Mouse (Mus musculus) gastrocnemius, postnatal 25 days (tissue): ENCODE results near the gene Agpat3. TPM values are rescaled to one million over a fixed set of nuclear protein-coding genes. Genes with fewer than 3 reads are reported as not detected.

Experiments
- DNase-seq: peaks from one replicate; pipeline ENCODE4 v3.0.0; 2022
- long read RNA-seq, 2 experiments: library from polyadenylated mRNA; stranded (forward); transcript quantifications; one replicate each; pipeline ENCODE4 v2.0.0; 2021
- total RNA-seq, 2 experiments: library from RNA; stranded (reverse); gene quantifications; 1 replicate in 1 of 2; 2 replicates in 1 of 2; pipeline ENCODE4 v1.2.3; 2021

Agpat3 gene
- total RNA-seq = 100 to 1,000 TPM; 120 to 123 TPM
- long read RNA-seq, experiment 1, full-length matches to known transcripts = 28 of 289 reads
- long read RNA-seq, experiment 1, partial matches to known transcripts = 15 of 289 reads
- long read RNA-seq, experiment 1, other reads (novel, unspliced or antisense) = 246 of 289 reads
- long read RNA-seq, experiment 2, full-length matches to known transcripts = 33 of 230 reads
- long read RNA-seq, experiment 2, partial matches to known transcripts = 73 of 230 reads
- long read RNA-seq, experiment 2, other reads (novel, unspliced or antisense) = 124 of 230 reads

DNA sequence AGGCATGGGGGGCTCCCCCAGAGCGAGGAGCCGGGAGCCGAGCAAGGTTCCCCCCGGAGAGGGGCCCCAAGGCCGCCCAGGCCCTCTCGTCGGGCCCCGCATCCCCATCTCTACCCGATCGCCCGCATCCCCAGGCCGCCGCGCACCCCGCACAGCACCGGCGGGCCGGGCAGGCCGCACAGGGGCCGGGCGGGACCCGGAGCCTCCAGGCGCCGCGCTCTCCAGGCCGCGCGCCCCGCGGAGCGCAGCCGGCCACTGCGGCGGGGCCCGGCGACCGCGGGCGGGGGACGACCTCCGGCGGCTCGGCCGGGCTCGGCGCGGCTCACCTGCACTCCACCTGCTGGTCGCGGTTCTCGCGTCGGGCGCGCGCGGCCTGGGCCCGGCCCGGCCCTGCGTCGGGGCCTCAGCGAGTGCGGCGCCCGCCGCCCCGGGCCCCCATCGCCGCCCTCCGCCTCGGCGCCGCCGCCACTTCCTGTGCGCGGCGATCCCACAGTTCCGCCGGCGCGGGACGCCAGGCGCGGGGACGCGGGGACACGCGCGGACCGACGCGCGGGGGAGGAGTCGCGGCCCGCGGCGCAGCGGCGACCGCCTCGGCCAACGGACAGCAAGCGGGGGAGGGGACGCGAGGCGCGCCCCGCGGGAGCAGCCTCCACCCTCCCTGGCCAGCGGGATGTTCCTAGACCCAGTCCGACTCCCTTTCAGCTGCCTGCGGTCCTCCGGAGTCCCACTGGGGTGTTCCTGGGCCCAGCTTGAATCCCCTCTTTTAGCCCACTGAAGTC lies at the start of gene Agpat3:
Gene Agpat3 (minus strand): TSS at position 603 of the 779 bp plus-strand sequence.
- peak; percentile 68 for DNase-seq

DNA sequence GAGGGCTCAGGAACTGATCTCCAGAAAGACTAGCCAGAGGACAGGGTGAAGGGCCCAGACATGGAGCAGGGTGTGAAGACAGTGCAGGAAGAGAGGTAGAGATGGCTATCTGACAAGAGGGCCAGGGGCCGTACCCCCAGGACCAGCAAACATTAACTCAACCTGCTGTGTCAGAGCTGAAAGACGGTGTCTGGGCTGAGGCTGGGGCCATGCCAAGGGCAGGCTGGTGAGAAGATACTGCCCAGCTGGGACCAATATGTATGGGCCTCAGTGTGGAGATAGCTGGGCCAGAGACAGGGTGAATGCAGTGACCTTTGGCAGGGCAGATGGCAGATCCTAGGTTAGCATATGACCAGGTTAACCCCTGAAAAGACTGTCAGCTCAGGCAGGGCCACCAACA lies 48.8 kb upstream of the Agpat3 start:
- no peak for DNase-seq

DNA sequence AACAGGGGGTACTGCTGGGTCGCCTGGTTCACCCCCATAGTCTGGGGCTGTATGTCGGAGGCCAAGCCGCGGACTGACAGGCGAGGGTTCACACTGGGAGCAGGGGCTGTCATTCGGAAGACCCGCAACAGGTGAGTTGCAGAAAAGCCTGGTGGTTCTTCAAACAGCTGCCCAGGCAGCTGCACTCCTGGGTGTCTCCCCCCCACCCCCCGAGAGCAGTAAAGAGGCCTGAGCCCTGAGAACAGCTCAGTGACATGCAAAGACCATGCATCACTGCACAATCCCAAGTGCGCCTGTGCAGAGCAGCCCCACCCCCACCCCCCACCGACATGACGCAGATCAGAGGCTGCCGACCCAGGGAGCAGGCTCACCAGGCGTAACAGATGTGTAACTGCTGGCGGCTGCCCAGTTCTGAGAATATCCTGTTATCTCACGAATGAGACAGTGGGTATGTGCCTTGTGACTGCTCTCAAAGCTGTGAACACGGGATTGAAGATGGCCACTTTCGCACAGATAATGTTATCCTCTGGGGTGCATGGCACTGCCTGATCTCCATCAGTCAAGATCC lies 46.9 kb upstream of the Agpat3 start:
- no peak for DNase-seq

DNA sequence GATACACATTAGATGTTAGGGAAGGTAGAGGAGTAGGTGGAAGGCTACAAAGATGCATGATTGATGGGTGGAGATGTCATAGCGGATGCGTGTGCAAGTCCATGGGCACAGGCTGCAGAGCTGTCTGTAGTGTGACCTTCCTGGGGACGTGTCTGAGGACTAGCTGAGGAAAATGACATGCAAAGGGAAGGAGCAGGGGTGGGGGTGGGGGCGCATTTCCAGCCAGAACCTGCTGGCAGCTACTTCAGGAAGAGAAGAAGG lies 44.3 kb upstream of the Agpat3 start:
- no peak for DNase-seq

DNA sequence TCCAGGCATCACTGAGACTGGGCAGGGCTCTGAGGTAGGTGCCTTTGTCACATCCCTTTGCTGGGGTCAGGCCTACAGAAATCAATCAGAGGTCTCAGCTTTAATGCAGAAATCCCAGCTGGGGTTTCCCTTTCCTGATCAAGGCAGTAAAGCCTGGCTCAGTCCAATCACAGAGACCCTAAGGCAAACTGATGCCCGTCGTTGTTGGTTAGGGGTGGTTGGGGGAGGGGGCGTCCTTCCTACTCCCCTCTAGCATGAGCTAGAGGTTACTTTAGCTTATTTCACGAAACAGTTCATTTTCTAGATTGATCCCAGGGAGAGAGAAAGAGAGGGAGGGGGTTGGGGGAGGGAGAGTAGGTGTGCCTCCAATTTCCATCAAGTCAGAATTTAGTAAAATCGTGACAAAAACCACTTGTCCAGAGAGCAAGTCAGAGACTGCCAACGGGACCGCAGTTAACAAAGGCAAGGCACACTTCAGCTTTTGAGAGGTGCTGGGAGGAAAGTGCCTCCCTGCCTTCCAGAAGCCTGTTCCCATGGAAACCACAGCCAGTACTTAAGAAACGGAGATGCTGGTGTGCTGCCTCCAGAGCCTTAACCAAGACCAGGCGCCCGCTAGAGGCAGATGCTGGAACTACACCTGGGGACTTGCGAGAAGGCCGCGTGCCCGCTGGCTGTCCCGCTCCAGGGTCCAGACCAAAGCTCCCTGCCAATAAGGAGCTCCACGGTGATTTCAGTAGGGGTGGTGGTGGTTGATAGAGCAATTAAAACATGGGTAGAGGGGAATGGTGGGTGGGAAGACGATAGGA lies 43.7 kb upstream of the Agpat3 start:
- DNase-seq = peak; percentile 71

DNA sequence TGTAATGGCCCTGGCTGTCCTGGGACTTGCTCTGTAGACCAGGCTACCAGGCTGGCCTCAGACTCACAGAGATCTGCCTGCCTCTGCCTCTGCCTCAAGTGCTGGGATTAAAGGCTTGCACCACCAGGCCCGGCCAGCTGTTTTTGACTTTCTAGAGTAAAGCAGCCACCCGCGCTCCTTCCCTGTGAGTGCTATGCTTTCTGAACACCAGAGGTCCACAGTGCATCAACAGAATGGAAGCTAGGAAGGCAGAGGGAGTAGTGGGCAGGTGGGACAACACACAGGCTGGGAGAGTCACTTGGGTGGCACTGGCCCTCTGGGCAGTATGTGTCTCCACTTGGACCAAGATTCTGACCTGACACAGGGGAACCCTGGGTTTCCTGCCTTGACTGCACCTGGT lies 43.1 kb upstream of the Agpat3 start:
- DNase-seq = no peak

DNA sequence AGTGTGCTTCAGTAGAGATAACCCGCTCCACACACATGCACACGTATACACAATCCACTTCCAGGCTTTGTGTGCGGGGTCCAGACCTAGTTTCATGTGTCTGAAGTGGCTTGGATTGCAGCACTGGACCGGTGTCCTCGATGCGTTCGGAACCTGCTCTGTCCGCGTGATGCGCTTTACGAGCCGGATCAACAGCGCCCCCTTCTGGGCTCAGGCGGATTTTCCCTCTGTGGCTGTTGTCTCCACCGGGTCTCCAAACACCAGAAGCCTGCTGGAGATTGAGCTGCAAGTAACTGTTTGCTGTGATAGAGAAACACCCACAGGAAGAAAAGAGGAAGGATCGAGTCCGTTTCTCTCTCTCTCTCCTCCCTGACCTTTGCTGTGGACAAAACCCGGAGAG lies 39.8 kb upstream of the Agpat3 start:
- DNase-seq = peak; percentile 69

DNA sequence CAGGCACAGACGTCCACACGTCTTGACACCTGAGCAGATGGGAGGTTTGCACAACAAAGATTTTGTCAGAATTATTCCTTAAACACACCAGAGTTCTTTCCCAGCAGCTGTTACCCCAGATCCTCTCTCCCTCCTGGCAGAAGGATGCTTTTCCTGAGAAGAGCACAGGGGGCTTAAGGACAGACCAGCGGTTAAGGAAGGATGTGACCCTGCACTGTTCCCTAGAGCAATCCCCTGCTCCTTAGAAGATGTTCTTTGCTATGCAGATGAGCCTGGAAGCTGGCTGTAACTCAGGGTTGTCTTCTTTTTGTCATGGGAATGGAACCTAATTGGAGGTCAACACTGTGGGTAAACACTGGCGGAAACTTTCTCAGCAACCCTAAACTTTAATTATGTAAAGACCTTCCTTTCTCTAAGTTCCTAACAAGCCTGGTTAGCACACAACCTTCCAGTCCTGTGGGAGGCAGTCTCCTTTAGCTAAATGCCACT lies 38.7 kb upstream of the Agpat3 start:
- no peak for DNase-seq

DNA sequence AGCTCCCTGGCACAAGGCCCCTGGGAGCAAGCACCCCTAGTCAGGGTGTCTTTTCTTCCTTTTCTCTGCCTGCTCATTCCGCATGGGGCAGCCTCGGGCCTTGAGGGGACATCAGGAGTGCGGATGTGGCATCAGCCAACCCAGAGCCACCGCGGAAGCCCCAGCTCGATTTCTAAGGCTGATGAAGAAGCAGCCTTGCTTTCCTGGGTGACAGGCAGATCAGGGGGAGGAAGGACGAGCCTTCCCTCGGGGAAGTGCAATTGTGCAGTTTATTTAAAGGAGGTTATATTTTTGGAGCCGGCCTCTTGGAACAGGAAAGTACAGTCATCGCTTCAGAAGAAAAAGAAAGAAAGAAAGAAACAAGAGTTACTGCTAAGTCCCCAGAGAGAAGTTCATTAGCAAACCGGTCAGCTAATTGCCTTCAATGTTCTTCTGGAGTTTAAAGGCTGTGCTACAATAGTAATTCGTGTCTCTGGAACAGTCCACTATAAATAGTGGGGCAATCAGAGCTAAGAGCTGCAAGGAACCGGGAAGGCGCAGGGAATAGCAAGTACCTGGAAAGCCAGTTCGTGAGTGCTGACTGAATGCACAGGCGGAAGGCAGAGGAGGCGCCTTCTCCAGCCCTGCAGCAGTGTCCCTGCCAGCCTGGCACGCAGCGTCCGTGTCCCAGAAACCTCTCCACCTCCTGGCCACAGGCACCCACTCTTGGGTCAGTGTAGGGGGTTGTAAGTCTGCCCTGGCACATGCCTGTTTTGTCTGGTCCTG lies 36.1 kb upstream of the Agpat3 start:
- no peak for DNase-seq

DNA sequence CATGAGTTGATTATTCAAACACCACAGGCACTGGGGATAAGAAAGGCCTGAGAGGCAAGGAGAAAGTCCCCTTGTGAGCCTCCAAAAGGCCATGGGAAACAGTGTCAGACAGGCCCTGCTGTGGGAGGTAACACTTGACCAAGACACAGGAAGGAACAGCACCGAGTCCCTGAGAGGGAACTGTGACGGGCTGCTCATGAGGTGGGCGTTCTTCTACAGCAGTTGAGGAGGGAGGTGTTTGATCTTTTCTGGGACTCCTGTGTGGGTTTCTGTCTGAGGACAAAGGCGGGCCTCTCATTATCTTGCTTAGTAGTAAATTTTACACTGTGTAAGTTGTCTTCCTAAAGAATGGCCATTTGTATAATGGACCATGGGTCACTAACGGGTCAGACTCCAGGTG lies 33.2 kb upstream of the Agpat3 start:
- no peak for DNase-seq

DNA sequence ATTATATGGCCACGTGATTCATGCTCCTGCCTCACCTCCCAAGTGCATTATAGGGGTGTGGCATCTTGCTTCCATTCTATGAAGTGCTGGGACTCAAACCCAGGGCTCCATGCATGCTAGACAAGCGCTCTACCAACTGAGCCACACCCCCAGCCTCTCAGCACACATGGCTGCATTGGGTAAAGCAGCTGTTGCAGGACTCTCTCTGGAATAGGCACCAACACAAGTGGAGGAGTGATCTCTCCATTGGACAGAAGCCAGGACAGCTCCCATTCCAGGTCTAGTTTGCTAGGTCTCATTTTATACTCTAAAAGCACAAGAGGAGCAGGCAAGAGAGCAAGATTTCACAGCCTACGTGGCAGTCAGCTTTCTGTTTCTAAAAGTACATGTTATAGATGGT lies 31.3 kb upstream of the Agpat3 start:
- no peak for DNase-seq

DNA sequence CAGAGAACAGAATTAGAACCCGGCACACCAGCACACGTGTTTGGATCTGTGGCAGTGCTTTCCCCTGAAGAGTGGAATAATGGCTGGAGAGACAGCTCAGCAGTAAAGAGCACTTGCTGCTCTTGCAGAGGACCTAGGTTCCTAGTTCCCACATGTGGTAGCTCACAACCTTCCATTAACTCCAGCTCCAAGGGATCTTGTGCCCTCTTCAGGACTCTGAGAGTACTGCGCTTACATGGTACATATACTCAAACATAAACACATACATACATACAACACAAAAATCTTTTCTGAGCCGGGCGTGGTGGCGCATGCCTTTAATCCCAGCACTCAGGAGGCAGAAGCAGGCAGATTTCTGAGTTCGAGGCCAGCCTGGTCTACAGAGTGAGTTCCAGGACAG lies 26.2 kb upstream of the Agpat3 start:
- DNase-seq = no peak

DNA sequence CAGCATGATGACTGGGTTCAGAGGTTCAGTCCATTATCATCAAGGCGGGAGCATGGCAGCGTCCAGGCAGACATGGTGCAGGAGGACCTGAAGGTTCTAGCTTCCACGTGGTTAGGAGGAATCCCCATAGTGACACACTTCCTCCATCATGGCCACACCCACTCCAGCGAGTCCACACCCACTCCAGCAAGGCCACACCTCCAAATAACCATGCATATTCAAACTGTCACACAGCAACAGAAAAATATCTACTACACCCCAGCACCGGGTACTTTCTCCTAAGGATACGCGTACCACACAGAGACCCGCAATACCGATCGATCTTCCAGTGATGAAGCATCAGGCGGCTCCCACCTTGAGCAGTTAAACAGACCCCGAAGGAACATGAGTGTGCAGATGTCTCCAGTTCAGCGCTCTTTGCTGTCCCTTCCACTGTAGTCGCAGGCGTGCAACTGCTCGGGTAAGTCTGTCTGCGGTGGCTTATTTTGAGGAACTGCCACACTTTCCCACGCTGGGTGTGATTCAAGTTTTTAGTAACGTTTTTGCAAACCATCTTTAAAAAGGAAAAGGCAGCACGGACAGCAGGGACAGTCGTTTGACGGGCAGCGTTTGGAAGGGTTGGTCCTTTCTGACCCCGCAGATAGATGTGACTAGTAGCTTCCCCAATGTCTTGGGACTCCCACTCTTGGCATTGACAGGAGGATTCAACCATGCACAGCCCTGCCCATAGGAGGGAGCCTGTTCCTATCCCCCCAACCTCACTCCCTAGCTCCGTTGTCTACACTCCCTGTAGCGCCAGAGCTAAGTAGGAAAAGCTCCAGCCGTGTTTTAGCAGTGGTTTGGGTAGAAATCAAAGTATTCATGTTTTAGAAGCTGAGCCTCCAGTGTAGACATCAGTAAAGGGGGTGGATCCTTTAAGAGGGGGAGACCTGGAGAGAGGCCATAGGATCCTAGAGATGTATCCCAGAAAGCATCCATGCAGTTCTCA lies 20.7 kb upstream of the Agpat3 start:
- DNase-seq = no peak

DNA sequence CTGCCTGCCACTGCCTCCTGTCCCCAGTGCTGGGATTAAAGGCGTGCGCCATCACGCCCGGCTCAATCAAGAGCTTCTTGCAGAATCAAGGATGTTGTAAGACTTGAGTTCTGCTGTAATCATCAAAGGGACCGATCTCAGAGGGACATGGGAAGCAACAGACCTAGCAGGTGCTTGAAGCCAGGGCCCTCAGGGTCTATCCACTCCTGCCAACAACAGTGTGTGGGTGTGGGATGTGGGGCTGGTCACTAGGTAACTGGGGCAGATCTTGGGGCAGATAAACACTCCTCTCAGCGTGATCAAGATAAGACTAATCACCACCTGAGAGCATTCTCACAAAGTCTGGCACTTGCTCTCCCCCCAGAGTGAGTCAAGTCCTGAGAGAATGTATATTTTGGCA lies 19.5 kb upstream of the Agpat3 start:
- DNase-seq = no peak

DNA sequence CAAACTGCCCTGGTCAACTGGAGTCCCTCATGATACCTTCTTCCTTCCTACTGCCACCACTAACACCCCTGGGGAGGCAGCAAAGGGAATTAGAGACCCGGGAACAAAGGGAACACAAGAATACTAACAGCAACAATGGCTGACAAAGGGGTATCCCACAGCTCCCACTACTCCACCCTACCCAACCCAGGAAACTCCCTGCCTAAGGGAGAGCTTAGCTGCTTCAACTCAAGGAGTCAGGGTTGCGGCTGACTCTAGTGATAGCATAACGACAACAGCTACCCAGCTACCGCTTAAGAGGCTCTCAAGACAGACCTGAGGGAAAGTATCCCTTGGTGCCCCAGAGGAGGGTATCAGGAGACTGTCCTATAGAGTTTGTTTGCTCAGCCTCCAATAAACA lies 15.3 kb upstream of the Agpat3 start:
- no peak for DNase-seq

DNA sequence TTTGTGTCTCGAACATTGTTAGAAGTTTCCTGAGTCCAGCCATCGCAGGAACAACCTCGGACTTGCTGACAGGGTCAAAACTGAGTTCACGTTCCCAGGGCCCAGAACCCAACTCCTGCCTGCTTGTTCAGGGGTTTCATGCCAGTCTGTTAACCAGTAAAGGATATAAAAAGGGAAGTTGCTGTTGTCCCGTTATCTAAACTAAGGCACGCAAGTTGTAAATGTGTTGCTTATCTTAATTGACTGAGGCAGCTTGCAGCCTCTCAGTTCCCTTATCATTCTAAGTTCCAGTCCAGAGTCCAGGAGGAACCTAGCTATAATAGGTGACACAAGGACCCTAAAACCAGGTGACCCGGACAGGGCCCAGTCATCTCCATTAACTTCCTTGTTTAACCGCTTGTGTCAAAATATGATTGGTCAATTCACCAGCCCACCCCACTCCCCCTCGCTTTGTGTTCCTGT lies 14.6 kb upstream of the Agpat3 start:
- no peak for DNase-seq

DNA sequence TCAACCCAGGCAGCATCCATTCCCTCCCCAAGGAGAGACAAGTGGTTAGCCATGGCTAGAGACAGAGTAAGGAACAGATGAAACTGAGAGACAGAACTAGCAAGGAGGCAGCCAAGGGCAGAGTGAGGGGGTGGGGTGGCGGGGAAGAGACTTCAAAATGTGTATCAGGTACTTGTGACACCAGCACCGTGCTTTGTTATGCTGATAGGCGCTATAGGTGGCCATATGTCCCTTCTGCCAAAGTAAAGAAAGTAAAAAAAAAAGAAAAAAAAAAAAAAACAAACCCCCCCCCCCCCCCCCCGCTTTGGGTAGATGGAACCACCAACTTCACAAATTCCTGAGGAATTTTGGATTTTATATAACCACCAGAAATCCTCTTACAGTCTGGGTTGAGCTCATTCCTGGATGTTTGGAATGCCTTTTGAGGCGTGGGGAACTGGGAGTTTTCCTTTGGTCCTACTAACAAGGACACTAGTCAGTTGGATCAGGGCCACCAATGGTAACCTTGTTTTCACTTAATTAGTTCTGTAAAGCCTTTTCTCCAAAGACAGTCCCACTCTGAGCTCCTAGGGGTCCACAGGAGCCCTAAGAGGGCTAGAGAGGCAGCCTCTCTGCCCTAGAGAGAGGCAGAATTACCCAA lies 14.0 kb upstream of the Agpat3 start:
- DNase-seq = no peak

DNA sequence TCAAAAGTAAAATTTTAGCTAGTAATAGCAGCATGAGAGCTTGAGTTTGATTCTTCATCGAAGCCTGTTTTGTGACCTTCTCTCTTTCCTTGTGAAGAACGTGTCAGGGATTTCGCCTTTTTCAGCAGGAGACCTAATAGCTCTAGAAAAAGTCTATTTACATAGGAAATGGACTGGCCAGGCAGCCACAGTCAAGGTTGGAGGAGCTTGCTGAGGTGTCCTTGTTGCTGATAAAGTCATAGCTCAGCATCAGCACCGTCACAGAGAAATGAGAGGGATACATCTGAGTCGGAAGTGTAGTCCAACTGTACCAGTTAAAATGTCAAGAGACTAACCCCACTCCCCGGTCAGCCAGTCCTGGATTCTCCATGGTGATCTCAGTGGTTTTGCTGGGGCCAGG lies 13.3 kb upstream of the Agpat3 start:
- no peak for DNase-seq

DNA sequence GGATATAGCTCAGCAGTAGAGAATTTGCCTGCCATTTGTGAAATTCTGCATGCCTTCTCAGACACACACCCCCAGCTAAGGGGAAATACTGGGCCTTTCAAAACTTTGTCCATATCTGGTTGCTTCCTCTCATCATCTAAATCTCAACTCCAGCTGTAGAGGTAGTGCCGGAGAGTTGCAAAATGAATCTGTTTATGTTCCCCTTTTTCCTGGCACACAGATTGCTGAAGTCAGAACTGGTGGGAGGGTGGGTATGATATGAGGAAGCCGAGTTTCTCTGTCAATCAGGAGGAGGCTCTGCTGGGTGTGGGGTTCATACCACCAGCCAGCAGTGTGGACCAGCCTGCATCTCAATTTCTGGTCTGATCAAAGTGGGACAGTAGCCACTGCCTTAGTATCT lies 11.8 kb upstream of the Agpat3 start:
- DNase-seq = no peak

DNA sequence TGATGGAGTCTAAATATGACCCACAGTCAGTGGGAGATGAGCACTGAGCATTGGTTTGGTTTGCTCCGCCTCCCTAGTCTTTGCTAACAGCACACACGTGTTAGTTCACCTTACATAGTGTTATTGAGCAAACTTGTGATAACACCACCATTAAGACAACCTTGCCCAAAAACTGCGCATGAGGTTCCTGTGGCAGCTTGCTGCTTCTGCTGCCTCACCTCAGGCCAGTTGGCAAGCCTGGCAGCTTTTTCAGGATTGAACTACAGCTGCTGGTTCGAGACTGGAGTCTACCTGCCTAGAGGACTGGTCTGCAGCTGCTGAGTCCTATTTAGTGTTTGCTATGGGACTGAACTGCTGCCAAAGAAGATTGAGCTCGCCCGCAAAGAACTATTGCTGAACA lies 11.1 kb upstream of the Agpat3 start:
- no peak for DNase-seq
